Mouse (Mus musculus) midbrain, embryonic 15.5 days (tissue): ENCODE measurements at regions not wholly inside any gene's neighbourhood (a gene's known extent, or its start where the extent isn't known, plus 50 kb on each side); places are given as distances from the start of the nearest gene placed in this dataset.

Experiments used
- ATAC-seq: fragments of 200-750 bp; cut with Nextera tagmentation; replicated peaks from 2 replicates; pipeline ENCODE4 v1.8.0; 2017; ENCODE audit warnings: moderate TSS enrichment
- H3K27ac ChIP-seq: fragments of 300-500 bp; sonication (generic); 2 replicates; pipeline ENCODE4 v1.5.1; 2015; ENCODE audit warnings: mild to moderate bottlenecking, inconsistent platforms
- H3K27me3 ChIP-seq: fragments of 300-500 bp; sonication (generic); replicated peaks from 2 replicates; pipeline ENCODE4 v1.6.1; 2015; ENCODE audit warnings: inconsistent platforms
- H3K36me3 ChIP-seq: fragments of 300-500 bp; sonication (generic); replicated peaks from 2 replicates; pipeline ENCODE4 v1.6.1; 2015; ENCODE audit warnings: inconsistent platforms
- H3K4me1 ChIP-seq: fragments of 300-500 bp; sonication (generic); 2 replicates; pipeline ENCODE4 v1.6.1; 2015; ENCODE audit warnings: inconsistent platforms
- H3K4me2 ChIP-seq: fragments of 300-500 bp; sonication (generic); 2 replicates; pipeline ENCODE4 v1.6.1; 2015; ENCODE audit warnings: inconsistent platforms, mild to moderate bottlenecking, moderate library complexity
- H3K4me3 ChIP-seq: fragments of 300-500 bp; sonication (generic); 2 replicates; pipeline ENCODE4 v1.5.1; 2015; ENCODE audit warnings: mild to moderate bottlenecking, inconsistent platforms
- H3K9ac ChIP-seq: fragments of 300-500 bp; sonication (generic); 2 replicates; pipeline ENCODE4 v1.6.1; 2015; ENCODE audit warnings: mild to moderate bottlenecking, inconsistent platforms
- H3K9me3 ChIP-seq: fragments of 300-500 bp; sonication (generic); 2 replicates; pipeline ENCODE4 v1.6.1; 2016; ENCODE audit warnings: inconsistent platforms
- WGBS: fragments of 180-500 bp; shearing (Covaris S2); methylation state at CpG from one replicate; pipeline ENCODE4 v1.1.7; 2015; ENCODE audit warnings: mixed read lengths; 5-methylcytosine and 5-hydroxymethylcytosine counted together

- no peaks in the 10 kb centered on the region for H3K36me3 ChIP-seq
- H3K27ac ChIP-seq: no peak overlapping the region
- H3K9ac ChIP-seq: no peak overlapping the region
- peaks cover 9% of the 10 kb centered on the region; the same call in 1 of the 2 replicates for H3K4me1 ChIP-seq
- WGBS: 34% methylated on average over 6 of the region's 6 CpGs
- no peak overlapping the region for H3K4me2 ChIP-seq
- H3K4me3 ChIP-seq: no peak overlapping the region
- no peak for ATAC-seq
- no peaks in the 10 kb centered on the region for H3K9me3 ChIP-seq
- H3K27me3 ChIP-seq: no peaks in the 10 kb centered on the region
Measured at GRCm38 (mm10) chr1:35388181-35388580, 538.4 kb downstream of the Plekhb2 start.

GRCm38 (mm10) chr1:35390371-35390770, 540.6 kb downstream of the Plekhb2 start:
- 88% methylated on average over 4 of the region's 4 CpGs for WGBS
- Histone ChIP-seq H3K4me1 (peaks cover 14% of the 10 kb centered on the region; the same call in 1 of the 2 replicates), H3K36me3 (no peaks in the 10 kb centered on the region), H3K9ac (no peak overlapping the region), H3K27me3 (no peaks in the 10 kb centered on the region), H3K4me3 (no peak overlapping the region), H3K27ac (no peak overlapping the region), H3K9me3 (no peaks in the 10 kb centered on the region), H3K4me2 (no peak overlapping the region)
- ATAC-seq: no peak

GRCm38 (mm10) chr1:35390858-35391586, 541.2 kb downstream of the Plekhb2 start:
- Histone ChIP-seq H3K9ac (no peak overlapping the region), H3K9me3 (no peaks in the 10 kb centered on the region), H3K27me3 (no peaks in the 10 kb centered on the region), H3K36me3 (no peaks in the 10 kb centered on the region), H3K4me2 (no peak overlapping the region), H3K4me1 (peaks cover 12% of the 10 kb centered on the region; the same call in 1 of the 2 replicates), H3K4me3 (no peak overlapping the region), H3K27ac (no peak overlapping the region)
- peak; percentile 72 for ATAC-seq
- WGBS: 62% methylated on average over 7 of the region's 7 CpGs

DNA sequence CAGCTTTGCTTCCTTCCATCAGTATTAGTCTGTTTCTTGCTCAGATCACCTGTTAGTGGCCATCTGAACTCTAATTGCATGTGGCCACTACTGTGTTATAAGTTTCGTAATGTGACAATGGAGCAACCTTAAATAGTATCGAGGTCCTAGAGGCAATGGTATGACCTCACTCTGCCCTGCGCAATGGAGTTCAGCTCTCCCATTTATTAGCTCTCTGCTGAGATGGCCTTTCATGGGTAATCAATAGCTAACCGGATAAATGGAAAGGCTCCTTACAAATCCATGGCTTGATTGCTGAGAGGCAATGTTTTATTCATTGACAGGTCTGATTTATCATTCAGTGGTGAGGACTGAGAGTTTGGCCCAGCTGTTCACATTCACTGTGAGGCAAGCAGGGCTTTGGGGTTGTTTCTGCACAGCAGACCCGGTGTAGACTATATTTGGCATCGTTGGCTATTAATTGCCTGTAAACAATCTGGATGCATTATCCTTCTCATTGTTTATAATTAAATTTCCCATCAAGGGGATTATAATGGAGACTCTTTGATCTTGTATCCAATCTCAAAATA, 543.9 kb downstream of the Plekhb2 start:
- no peak for ATAC-seq
- no peaks in the 10 kb centered on the region for H3K9me3 ChIP-seq
- H3K27ac ChIP-seq: no peak overlapping the region
- peaks cover 12% of the 10 kb centered on the region; the same call in 1 of the 2 replicates for H3K4me1 ChIP-seq
- whole genome bisulfite sequencing: 64% methylated on average over 6 of the region's 6 CpGs
- H3K36me3 ChIP-seq: no peaks in the 10 kb centered on the region
- no peaks in the 10 kb centered on the region for H3K27me3 ChIP-seq
- no peak overlapping the region for H3K9ac ChIP-seq
- H3K4me3 ChIP-seq: no peak overlapping the region
- no peak overlapping the region for H3K4me2 ChIP-seq

DNA sequence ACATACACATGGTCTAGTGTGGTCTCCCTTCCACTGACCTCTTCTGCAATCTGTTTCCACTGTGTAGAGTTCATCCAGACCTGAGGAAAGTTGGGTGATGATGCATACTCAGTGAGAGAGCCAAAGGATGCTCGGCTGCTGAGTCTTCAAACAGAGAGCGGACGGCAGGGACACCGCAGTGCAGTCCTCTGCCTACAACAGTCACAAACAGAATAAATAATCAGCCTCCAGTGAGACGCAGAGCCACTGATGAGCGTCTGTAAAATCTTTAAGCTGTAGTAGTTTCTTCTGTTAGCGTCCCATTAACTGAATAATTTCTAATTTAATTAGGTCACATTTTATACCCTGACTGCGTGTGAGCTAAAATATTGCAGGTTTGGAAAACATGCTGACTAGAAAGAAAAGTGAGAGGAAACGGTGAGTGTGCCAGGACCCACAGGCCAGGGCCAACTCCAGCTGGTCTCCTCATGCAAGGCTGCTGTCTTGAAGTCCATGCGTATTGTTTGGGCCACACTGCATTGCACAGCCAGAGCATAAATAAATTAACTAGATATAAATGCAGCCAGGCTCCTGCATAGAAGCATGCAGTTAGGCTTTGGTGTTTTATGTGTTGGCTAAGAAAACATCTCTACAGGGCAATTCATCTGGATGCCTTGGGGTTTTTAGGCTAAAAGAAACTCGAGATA, 551.0 kb downstream of the Plekhb2 start:
- H3K9me3 ChIP-seq: no peaks in the 10 kb centered on the region
- H3K4me3 ChIP-seq: no peak overlapping the region
- H3K27ac ChIP-seq: no peak overlapping the region
- H3K9ac ChIP-seq: no peak overlapping the region
- no peak overlapping the region for H3K4me2 ChIP-seq
- no peaks in the 10 kb centered on the region for H3K27me3 ChIP-seq
- H3K36me3 ChIP-seq: no peaks in the 10 kb centered on the region
- no peaks in the 10 kb centered on the region; the same call in 1 of the 2 replicates for H3K4me1 ChIP-seq
- WGBS: 65% methylated on average over 11 of the region's 11 CpGs
- peak; percentile 33; the same call in 1 of the 2 replicates for ATAC-seq

- Histone ChIP-seq H3K4me1 (no peaks in the 10 kb centered on the region; the same call in 1 of the 2 replicates), H3K9me3 (no peaks in the 10 kb centered on the region), H3K36me3 (no peaks in the 10 kb centered on the region), H3K4me2 (no peak overlapping the region), H3K27me3 (no peaks in the 10 kb centered on the region), H3K4me3 (no peak overlapping the region), H3K27ac (no peak overlapping the region), H3K9ac (no peak overlapping the region)
- ATAC-seq: no peak
- WGBS: 66% methylated on average over 4 of the region's 4 CpGs
Measured at GRCm38 (mm10) chr1:35402995-35403394, 553.2 kb downstream of the Plekhb2 start.

GRCm38 (mm10) chr1:35405418-35405817, 555.6 kb downstream of the Plekhb2 start:
- Histone ChIP-seq H3K27ac (no peak overlapping the region), H3K4me1 (no peaks in the 10 kb centered on the region; the same call in 1 of the 2 replicates), H3K9ac (no peak overlapping the region), H3K4me2 (no peak overlapping the region), H3K9me3 (no peaks in the 10 kb centered on the region), H3K36me3 (no peaks in the 10 kb centered on the region), H3K4me3 (no peak overlapping the region), H3K27me3 (no peaks in the 10 kb centered on the region)
- no peak for ATAC-seq
- WGBS: 76% methylated on average over 6 of the region's 6 CpGs

GRCm38 (mm10) chr1:35415646-35416045, 565.9 kb downstream of the Plekhb2 start:
- no peak for ATAC-seq
- Histone ChIP-seq H3K4me1 (peaks cover 3% of the 10 kb centered on the region; the same call in 1 of the 2 replicates), H3K27me3 (no peaks in the 10 kb centered on the region), H3K4me3 (no peak overlapping the region), H3K36me3 (no peaks in the 10 kb centered on the region), H3K27ac (no peak overlapping the region), H3K9ac (no peak overlapping the region), H3K9me3 (no peaks in the 10 kb centered on the region), H3K4me2 (no peak overlapping the region)
- WGBS: 69% methylated on average over 1 of the region's 1 CpGs

GRCm38 (mm10) chr1:35428126-35428840, 578.5 kb downstream of the Plekhb2 start:
- Histone ChIP-seq H3K4me3 (no peak overlapping the region), H3K27me3 (no peaks in the 10 kb centered on the region), H3K9me3 (no peaks in the 10 kb centered on the region), H3K27ac (no peak overlapping the region), H3K4me1 (no peaks in the 10 kb centered on the region), H3K36me3 (no peaks in the 10 kb centered on the region), H3K9ac (no peak overlapping the region), H3K4me2 (no peak overlapping the region)
- WGBS: 83% methylated on average over 8 of the region's 8 CpGs
- no peak for ATAC-seq

GRCm38 (mm10) chr1:35429471-35429870, 579.7 kb downstream of the Plekhb2 start:
- Histone ChIP-seq H3K27me3 (no peaks in the 10 kb centered on the region), H3K4me1 (no peaks in the 10 kb centered on the region), H3K4me2 (no peak overlapping the region), H3K9ac (no peak overlapping the region), H3K4me3 (no peak overlapping the region), H3K36me3 (no peaks in the 10 kb centered on the region), H3K27ac (no peak overlapping the region), H3K9me3 (no peaks in the 10 kb centered on the region)
- 74% methylated on average over 1 of the region's 1 CpGs for WGBS
- ATAC-seq: no peak

DNA sequence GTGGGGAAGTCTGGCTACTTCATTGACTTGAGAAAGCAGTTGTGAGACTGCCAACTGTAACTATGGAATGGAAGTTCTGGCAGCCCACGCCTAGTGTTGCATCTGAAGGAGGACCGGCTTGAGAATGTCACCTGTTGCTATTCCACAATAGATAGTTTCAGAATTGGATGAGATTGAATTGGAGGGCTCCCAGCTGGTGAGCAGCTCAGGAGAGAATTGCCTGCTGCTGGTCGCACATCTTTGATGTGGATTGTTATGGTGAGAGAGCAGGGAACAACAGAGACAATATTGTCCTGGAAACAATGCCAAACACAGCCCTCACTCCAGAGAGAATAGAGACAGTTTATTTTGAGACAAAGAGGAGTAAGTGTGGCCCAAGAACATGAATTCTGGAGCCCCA, 585.9 kb downstream of the Plekhb2 start:
- Histone ChIP-seq H3K27me3 (no peaks in the 10 kb centered on the region), H3K4me3 (no peak overlapping the region), H3K4me2 (no peak overlapping the region), H3K9me3 (no peaks in the 10 kb centered on the region), H3K27ac (no peak overlapping the region), H3K36me3 (no peaks in the 10 kb centered on the region), H3K4me1 (no peaks in the 10 kb centered on the region), H3K9ac (no peak overlapping the region)
- 76% methylated on average over 3 of the region's 3 CpGs for whole genome bisulfite sequencing
- ATAC-seq: no peak

DNA sequence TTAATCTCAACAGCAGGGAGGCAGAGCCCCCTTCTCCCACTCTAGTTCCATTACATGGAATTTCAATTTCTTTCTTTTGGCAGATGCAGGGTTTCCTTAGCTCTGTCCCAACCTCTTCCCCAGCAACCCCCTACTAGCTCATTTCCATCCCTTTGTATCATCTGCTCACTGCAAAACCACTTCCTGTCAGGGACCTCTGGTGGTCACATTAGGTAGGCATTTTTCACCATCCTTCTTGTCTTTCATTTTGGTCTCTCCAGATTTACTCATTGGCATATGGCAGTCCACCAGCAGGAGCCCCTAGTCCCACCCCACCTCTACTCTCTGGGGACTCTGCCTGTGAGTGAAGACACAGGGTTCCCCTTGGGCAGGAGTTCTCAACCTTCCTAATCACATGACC, 597.6 kb downstream of the Plekhb2 start:
- no peak overlapping the region for H3K4me3 ChIP-seq
- H3K36me3 ChIP-seq: no peaks in the 10 kb centered on the region
- no peaks in the 10 kb centered on the region for H3K27me3 ChIP-seq
- no peaks in the 10 kb centered on the region for H3K9me3 ChIP-seq
- H3K4me2 ChIP-seq: no peak overlapping the region
- H3K9ac ChIP-seq: no peak overlapping the region
- H3K4me1 ChIP-seq: no peaks in the 10 kb centered on the region
- no peak overlapping the region for H3K27ac ChIP-seq
- ATAC-seq: no peak
